Comparison of ENCODE assay signal across 13 mouse cellular contexts in the genomic region with DNA sequence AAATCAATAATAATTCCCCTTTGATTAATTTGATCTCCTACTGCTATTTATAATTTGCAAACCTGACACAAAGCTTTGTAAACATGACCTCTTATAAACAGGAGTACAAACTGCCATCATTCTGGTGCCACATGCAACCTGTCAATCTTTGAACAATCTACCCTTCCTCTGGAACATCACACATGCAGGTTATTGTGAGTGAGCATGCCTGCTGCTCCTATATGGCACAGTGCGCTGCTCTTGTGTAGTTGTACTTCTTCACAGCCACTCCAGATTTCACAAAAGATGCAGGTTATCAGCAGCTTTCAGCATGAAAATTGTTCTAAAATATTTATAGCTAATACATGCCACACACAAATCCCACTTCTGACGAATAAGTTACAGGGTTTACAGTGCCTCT.
"Had no signal": no experiment of that assay in that cellular context is flagged by ENCODE, and none has a peak within 500 bp of the region (broad histone marks: within the 10 kb centered on the region; RNA-seq: fewer than 3 reads in every experiment).

No protein-coding gene starts in this region.

- H3K4me3 ChIP-seq: kidney, embryonic 15.5 days; limb, embryonic 13.5 days; stomach, embryonic 15.5 days had no signal

- H3K4me2 ChIP-seq: kidney, embryonic 15.5 days; limb, embryonic 13.5 days; stomach, embryonic 15.5 days had no signal

- H3K9ac ChIP-seq: kidney, embryonic 15.5 days; limb, embryonic 13.5 days; liver, embryonic 14.5 days; stomach, embryonic 15.5 days had no signal

- ATAC-seq: intestine, embryonic 16.5 days had no signal

- H3K4me1 ChIP-seq: kidney, embryonic 15.5 days; limb, embryonic 13.5 days; stomach, embryonic 15.5 days had no signal

- H3K27me3 ChIP-seq: kidney, embryonic 15.5 days; limb, embryonic 13.5 days; stomach, embryonic 15.5 days had no signal

- DNase-seq: kidney, adult 2 months; kidney, postnatal 14 days; left cerebral cortex, postnatal 4 days; lung, adult 18-20 months; lung, postnatal 36 days; right cerebral cortex, postnatal 14 days; thymus, adult 2 months; thymus, postnatal 25 days had no signal

- H3K36me3 ChIP-seq: kidney, embryonic 15.5 days; limb, embryonic 13.5 days; stomach, embryonic 15.5 days had no signal

- H3K9me3 ChIP-seq: kidney, embryonic 15.5 days; limb, embryonic 13.5 days; stomach, embryonic 15.5 days had no signal

- H3K27ac ChIP-seq: kidney, embryonic 15.5 days; limb, embryonic 13.5 days; liver, embryonic 14.5 days; stomach, embryonic 15.5 days had no signal
